Mouse (Mus musculus): ENCODE data around the gene Gm20683.

- TF ChIP-seq E2F4 (IDR thresholded peaks at IDR 0.05; ENCODE audit: insufficient read depth): no peak
- TF ChIP-seq POLR2AphosphoS2 (IDR thresholded peaks at IDR 0.05; ENCODE audit: insufficient read length, low read depth): no peak
- TF ChIP-seq POLR2A (IDR thresholded peaks at IDR 0.05; ENCODE audit: insufficient read length, low read depth): no peak
- TF ChIP-seq SRF (IDR thresholded peaks at IDR 0.05; ENCODE audit: control insufficient read depth, insufficient read length, low read depth): no peak
- no peak for TF ChIP-seq MYOG (IDR thresholded peaks at IDR 0.05; ENCODE audit: control insufficient read depth in 1 of 3, insufficient read depth in 1 of 3, insufficient read length in 2 of 3, low read depth in 2 of 3)
- TF ChIP-seq CEBPB (IDR thresholded peaks at IDR 0.05; ENCODE audit: insufficient read depth, poor library complexity, severe bottlenecking): no peak
- TF ChIP-seq TCF12 (IDR thresholded peaks at IDR 0.05; ENCODE audit: insufficient read depth, poor library complexity, severe bottlenecking): no peak
- TF ChIP-seq MAX (IDR thresholded peaks at IDR 0.05; ENCODE audit: low read depth): no peak
- TF ChIP-seq TCF3 (IDR thresholded peaks at IDR 0.05; ENCODE audit: insufficient read length, low read depth): no peak
- TF ChIP-seq MYOD1 (IDR thresholded peaks at IDR 0.05; ENCODE audit: control insufficient read depth in 1 of 3, insufficient read length in 2 of 3, low read depth in 2 of 3): no peak
- no peak for TF ChIP-seq USF1 (IDR thresholded peaks at IDR 0.05; ENCODE audit: low read depth)
- no peak for TF ChIP-seq REST (IDR thresholded peaks at IDR 0.05; ENCODE audit: insufficient read depth, insufficient read length)
Observed at GRCm38 (mm10) chr17:25877741-25878610, 36.4 kb upstream of the Gm20683 start.
